Mouse (Mus musculus) cerebellum, adult 2 months (tissue): Measurements from ENCODE around the gene Yjefn3. TPM values are rescaled to one million over a fixed set of nuclear protein-coding genes. Genes with fewer than 3 reads are reported as not detected.

Experiments
- DNase-seq, 2 experiments: peaks; one replicate each; pipeline ENCODE4 v3.0.0; 2021
- H3K27ac ChIP-seq: fragments of 200-500 bp; 2 replicates; pipeline ENCODE4 v1.5.1; 2012; ENCODE audit warnings: low read length, control low read depth, inconsistent platforms; ENCODE audit not compliant: insufficient read depth
- H3K27me3 ChIP-seq: fragments of 200-500 bp; 2 replicates; pipeline ENCODE4 v1.6.1; 2012; ENCODE audit warnings: inconsistent platforms, mild to moderate bottlenecking, low read length, moderate library complexity; ENCODE audit not compliant: control insufficient read depth, insufficient read depth
- H3K4me1 ChIP-seq: fragments of 200-500 bp; 2 replicates; pipeline ENCODE4 v1.6.1; 2011; ENCODE audit warnings: low read length; ENCODE audit not compliant: control insufficient read depth, insufficient read depth
- H3K4me3 ChIP-seq: fragments of 200-500 bp; replicated peaks from 2 replicates; pipeline ENCODE3; 2011; ENCODE audit warnings: mild to moderate bottlenecking, low read depth, low read length, control low read depth; ENCODE audit not compliant: insufficient read depth
- CTCF ChIP-seq: fragments of 200-500 bp; IDR thresholded peaks from 2 replicates; pipeline ENCODE4 v1.5.1; 2011; ENCODE audit warnings: low read depth, mild to moderate bottlenecking, control low read depth, low read length, moderate library complexity, borderline replicate concordance; ENCODE audit not compliant: insufficient read depth
- POLR2A ChIP-seq: fragments of 200-500 bp; IDR thresholded peaks from 2 replicates; pipeline ENCODE4 v1.6.1; 2011; ENCODE audit warnings: low read length, control low read depth, borderline replicate concordance; ENCODE audit not compliant: insufficient read depth
- WGBS: fragments of 180-500 bp; shearing (Covaris S2); methylation state at CpG from one replicate; pipeline ENCODE4 v1.1.7; 2018; 5-methylcytosine and 5-hydroxymethylcytosine counted together
- polyA plus RNA-seq: library from polyadenylated mRNA; depleted of rRNA; stranded (reverse); fragments of >200 nt; gene quantifications from 2 replicates; pipeline ENCODE4 v1.2.3, GENCODE M21; 2012

Yjefn3 gene
- polyA plus RNA-seq, 1 experiment = 15.4 TPM

DNA sequence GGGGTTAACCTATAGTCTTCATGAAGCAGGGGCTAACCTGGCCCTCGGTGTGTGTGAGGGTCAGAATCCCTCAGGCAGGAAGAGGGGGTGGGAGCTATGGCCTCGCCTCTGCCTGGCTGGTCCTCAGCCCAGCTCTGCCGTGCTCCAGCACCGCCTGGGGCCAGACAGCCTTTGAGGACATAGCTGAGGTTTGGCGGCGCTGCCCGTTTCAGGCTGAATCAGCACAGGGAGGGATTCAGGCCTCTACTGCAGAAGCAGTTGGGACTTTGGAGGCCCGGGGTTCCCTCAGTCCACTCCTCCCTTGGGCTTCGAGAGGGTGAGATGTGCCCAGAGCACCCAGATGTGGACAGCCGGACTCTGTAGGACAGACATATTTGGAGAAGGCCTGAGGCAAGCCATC lies 26.4 kb downstream of the Yjefn3 start:
- Histone ChIP-seq H3K4me3 (no peak overlapping the region), H3K27ac (no peak overlapping the region), H3K4me1 (peaks cover 16% of the 10 kb centered on the region), H3K27me3 (no peaks in the 10 kb centered on the region; the same call in 1 of the 2 replicates)
- WGBS = 46% methylated on average over 10 of the region's 10 CpGs
- TF ChIP-seq CTCF (no peak), POLR2A (no peak)
- DNase-seq = no peak

- H3K4me3 ChIP-seq = no peak overlapping the region
- no peak for TF ChIP-seq POLR2A
- TF ChIP-seq CTCF = no peak
- no peak for DNase-seq
- H3K27me3 ChIP-seq = no peaks in the 10 kb centered on the region
- 80% methylated on average over 13 of the region's 13 CpGs for WGBS
- H3K27ac ChIP-seq = no peak overlapping the region
- H3K4me1 ChIP-seq = peaks cover 31% of the 10 kb centered on the region
Observed at GRCm38 (mm10) chr8:69874654-69875053, 27.9 kb downstream of the Yjefn3 start.

- H3K27ac ChIP-seq = no peak overlapping the region
- H3K27me3 ChIP-seq = no peaks in the 10 kb centered on the region
- peak; percentile 79 for TF ChIP-seq CTCF
- no peak for TF ChIP-seq POLR2A
- 16% methylated on average over 9 of the region's 9 CpGs for WGBS
- peaks cover 32% of the 10 kb centered on the region for H3K4me1 ChIP-seq
- peak; percentile 56 to 77 for DNase-seq
- no peak overlapping the region for H3K4me3 ChIP-seq
Observed at GRCm38 (mm10) chr8:69874155-69874554, 28.4 kb downstream of the Yjefn3 start.

- WGBS = 41% methylated on average over 6 of the region's 6 CpGs
- Histone ChIP-seq H3K27ac (no peak overlapping the region), H3K4me1 (peaks cover 32% of the 10 kb centered on the region), H3K27me3 (no peaks in the 10 kb centered on the region), H3K4me3 (no peak overlapping the region)
- peak in 1 of 2 experiments; percentile 43 for DNase-seq
- TF ChIP-seq CTCF (no peak), POLR2A (no peak)
Observed at GRCm38 (mm10) chr8:69870907-69871306, 31.6 kb downstream of the Yjefn3 start.

GRCm38 (mm10) chr8:69870003-69870765 lies 32.3 kb downstream of the Yjefn3 start:
- H3K4me3 ChIP-seq = no peak overlapping the region
- H3K27ac ChIP-seq = no peak overlapping the region
- DNase-seq = peak; percentile 63 to 74
- no peaks in the 10 kb centered on the region for H3K27me3 ChIP-seq
- TF ChIP-seq CTCF = no peak
- no peak for TF ChIP-seq POLR2A
- peaks cover 32% of the 10 kb centered on the region for H3K4me1 ChIP-seq
- 38% methylated on average over 11 of the region's 11 CpGs for WGBS

DNA sequence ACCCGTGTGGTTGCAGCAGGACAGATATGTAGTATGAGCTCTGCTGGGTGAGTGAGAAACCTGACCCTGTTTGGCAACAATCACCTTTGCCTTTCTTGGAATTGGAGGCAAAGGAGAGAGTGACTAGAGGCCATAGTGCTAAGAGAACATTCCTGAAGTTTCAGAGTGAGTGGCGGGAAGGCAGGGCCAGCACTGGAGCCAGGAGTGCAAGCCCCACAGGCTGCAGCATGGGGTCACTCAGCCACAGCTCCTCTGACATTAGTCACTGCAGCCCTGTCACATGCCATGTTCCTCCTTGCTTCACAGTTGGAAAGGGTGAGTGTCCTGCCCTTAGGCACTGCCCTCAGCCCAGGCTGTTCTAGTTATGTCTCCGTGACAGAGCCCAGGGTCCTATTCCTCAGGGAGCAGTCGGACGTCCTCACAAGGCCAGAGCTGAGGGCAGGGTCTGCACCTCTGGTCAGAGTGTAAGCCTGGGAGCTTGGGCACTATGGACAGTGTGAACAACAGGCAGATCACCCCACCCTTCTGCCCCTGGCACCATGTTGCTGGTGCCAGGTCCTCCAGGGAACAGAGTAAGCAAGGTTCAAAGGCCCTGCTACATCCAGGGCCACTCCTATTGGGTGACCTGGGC lies 34.7 kb downstream of the Yjefn3 start:
- no peak for TF ChIP-seq CTCF
- no peak for TF ChIP-seq POLR2A
- no peak overlapping the region for H3K27ac ChIP-seq
- 89% methylated on average over 5 of the region's 5 CpGs for WGBS
- H3K4me1 ChIP-seq = peaks cover 40% of the 10 kb centered on the region
- H3K27me3 ChIP-seq = no peaks in the 10 kb centered on the region
- no peak overlapping the region for H3K4me3 ChIP-seq
- DNase-seq = no peak

DNA sequence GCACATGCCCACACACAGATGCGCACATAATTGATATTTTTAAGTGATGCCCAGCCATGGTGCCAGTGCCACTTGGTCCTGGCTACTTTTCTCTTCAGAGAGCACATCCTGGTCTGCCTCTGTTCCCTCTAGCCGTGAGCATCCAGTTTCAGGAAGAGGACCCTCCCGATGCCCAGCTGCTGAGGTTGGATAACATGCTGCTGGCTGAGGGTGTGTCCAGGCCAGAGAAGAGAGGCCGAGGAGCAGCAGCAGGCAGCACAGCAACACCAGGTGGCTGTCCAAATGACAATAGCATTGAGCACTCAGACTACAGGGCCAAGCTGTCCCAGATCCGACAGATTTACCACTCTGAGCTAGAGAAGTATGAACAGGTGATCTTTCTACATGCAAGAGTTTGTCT lies 38.3 kb downstream of the Yjefn3 start:
- Histone ChIP-seq H3K4me3 (no peak overlapping the region), H3K27ac (no peak overlapping the region), H3K4me1 (peaks cover 11% of the 10 kb centered on the region), H3K27me3 (no peaks in the 10 kb centered on the region)
- no peak for DNase-seq
- 50% methylated on average over 5 of the region's 5 CpGs for WGBS
- no peak for TF ChIP-seq CTCF
- no peak for TF ChIP-seq POLR2A
